Mouse (Mus musculus): Measurements from ENCODE around the gene Znrd1as. TPM values are rescaled to one million over a fixed set of nuclear protein-coding genes. Genes with fewer than 3 reads are reported as not detected.

The Znrd1as gene
- total and polyA plus RNA-seq, 3 experiments, result 1.8 to 2.8 TPM; not detected in 1

DNA sequence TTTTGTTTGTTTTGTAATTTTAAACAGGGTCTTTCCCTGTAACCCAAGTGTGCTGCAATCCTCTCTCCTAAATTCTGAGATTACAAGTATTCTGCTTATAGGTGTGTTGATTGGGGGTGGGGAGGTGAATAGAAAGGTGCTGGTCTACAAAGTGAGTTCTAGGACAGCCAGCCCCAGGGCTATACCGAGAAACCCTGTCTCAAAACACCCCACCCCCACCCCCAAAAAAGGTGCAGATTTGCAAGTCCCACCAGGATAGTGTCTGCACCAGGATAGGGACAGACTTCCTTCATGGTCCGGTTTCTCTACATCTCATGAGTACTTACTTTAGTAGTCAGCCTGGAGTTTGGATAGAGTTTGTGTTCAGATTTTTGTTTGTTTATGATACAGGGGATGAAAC is 40.1 kb downstream of the Znrd1as start:
- Histone ChIP-seq H3K4me3 (ENCODE audit: control insufficient read depth in 1 of 2, insufficient read depth in 1 of 2, low read depth in 2 of 2, low read length in 2 of 2) (no peak overlapping the region), H3K9me3 (replicated peaks; ENCODE audit: insufficient read depth, low read length) (no peaks in the 10 kb centered on the region), H3K9ac (ENCODE audit: control insufficient read depth, low read depth, low read length, poor library complexity, severe bottlenecking) (no peak overlapping the region), H3K79me2 (ENCODE audit: control insufficient read depth, insufficient read depth, low read length, poor library complexity) (no peaks in the 10 kb centered on the region), H3K27ac (ENCODE audit: control insufficient read depth, low read depth, low read length) (no peak overlapping the region), H3K27me3 (ENCODE audit: control insufficient read depth in 1 of 2, insufficient read depth in 2 of 2, low read length in 2 of 2) (no peaks in the 10 kb centered on the region), H3K36me3 (ENCODE audit: control insufficient read depth in 1 of 2, insufficient read depth in 2 of 2, low read length in 2 of 2) (no peaks in the 10 kb centered on the region; a peak in 1 of 4 replicates), H3K4me1 (ENCODE audit: control insufficient read depth in 1 of 2, insufficient read depth in 2 of 2, low read length in 2 of 2) (0 out of 4 replicates have a peak, but pooled peaks cover 0 to 2% of the 10 kb centered on the region in 2 experiments)
- TF ChIP-seq NELFE (IDR thresholded peaks at IDR 0.05; ENCODE audit: low read depth, low read length) (no peak), RCOR1 (IDR thresholded peaks at IDR 0.05; ENCODE audit: low read depth, low read length) (no peak), TCF12 (IDR thresholded peaks at IDR 0.05; ENCODE audit: low read depth, low read length) (no peak), SMC3 (IDR thresholded peaks at IDR 0.05; ENCODE audit: low read depth, low read length) (no peak)
- no peak for DNase-seq (ENCODE audit: low read depth, low spot score)

- no peaks in the 10 kb centered on the region for H3K79me2 ChIP-seq (ENCODE audit: control insufficient read depth, insufficient read depth, low read length, poor library complexity)
- no peak for DNase-seq (ENCODE audit: low read depth, low spot score)
- H3K27me3 ChIP-seq (ENCODE audit: control insufficient read depth in 1 of 2, insufficient read depth in 2 of 2, low read length in 2 of 2), result peaks cover 0 to 2% of the 10 kb centered on the region in 2 experiments; a peak in 2 of 4 replicates
- no peak within 1 kb of the TSS for H3K27ac ChIP-seq (ENCODE audit: control insufficient read depth, low read depth, low read length)
- H3K9me3 ChIP-seq (replicated peaks; ENCODE audit: insufficient read depth, low read length), result no peaks in the 10 kb centered on the region
- no peak within 1 kb of the TSS for H3K9ac ChIP-seq (ENCODE audit: control insufficient read depth, low read depth, low read length, poor library complexity, severe bottlenecking)
- H3K36me3 ChIP-seq (ENCODE audit: control insufficient read depth in 1 of 2, insufficient read depth in 2 of 2, low read length in 2 of 2), result no peaks in the 10 kb centered on the region
- no peak within 1 kb of the TSS for H3K4me3 ChIP-seq (ENCODE audit: control insufficient read depth in 1 of 2, insufficient read depth in 1 of 2, low read depth in 2 of 2, low read length in 2 of 2)
- no peak for TF ChIP-seq ELF1 (IDR thresholded peaks at IDR 0.05; ENCODE audit: low read depth, low read length)
- TF ChIP-seq MYB (IDR thresholded peaks at IDR 0.05; ENCODE audit: low read depth, low read length), result no peak
- no peak for TF ChIP-seq GATA1 (IDR thresholded peaks at IDR 0.05; ENCODE audit: low read depth, low read length)
- TF ChIP-seq SIN3A (IDR thresholded peaks at IDR 0.05; ENCODE audit: low read length), result no peak
- no peak for TF ChIP-seq MYC (IDR thresholded peaks at IDR 0.05; ENCODE audit: low read depth, low read length)
- no peak for TF ChIP-seq POLR2A (IDR thresholded peaks at IDR 0.05; ENCODE audit: control insufficient read depth in 1 of 2, insufficient read depth in 1 of 2, low read depth in 1 of 2, low read length in 2 of 2, poor library complexity in 1 of 2)
- no peak for TF ChIP-seq TAL1 (IDR thresholded peaks at IDR 0.05; ENCODE audit: low read length)
- no peak for TF ChIP-seq TCF12 (IDR thresholded peaks at IDR 0.05; ENCODE audit: low read depth, low read length)
- TF ChIP-seq UBTF (IDR thresholded peaks at IDR 0.05; ENCODE audit: borderline replicate concordance, insufficient read depth, low read depth, low read length), result no peak
- no peak for TF ChIP-seq TBP (IDR thresholded peaks at IDR 0.05; ENCODE audit: low read depth, low read length)
- no peak for TF ChIP-seq ETS1 (IDR thresholded peaks at IDR 0.05; ENCODE audit: low read depth, low read length)
- TF ChIP-seq POLR2AphosphoS2 (IDR thresholded peaks at IDR 0.05; ENCODE audit: low read length), result no peak
- TF ChIP-seq ZKSCAN1 (IDR thresholded peaks at IDR 0.05; ENCODE audit: low read depth, low read length), result no peak
- TF ChIP-seq BHLHE40 (IDR thresholded peaks at IDR 0.05; ENCODE audit: borderline replicate concordance, low read depth, low read length), result no peak
- no peak for TF ChIP-seq MAFK (IDR thresholded peaks at IDR 0.05; ENCODE audit: borderline replicate concordance, low read depth, low read length)
- no peak for TF ChIP-seq MAX (IDR thresholded peaks at IDR 0.05; ENCODE audit: low read length)
- no peaks in the 10 kb centered on the region for H3K4me1 ChIP-seq (ENCODE audit: control insufficient read depth in 1 of 2, insufficient read depth in 2 of 2, low read length in 2 of 2)
Observed at GRCm38 (mm10) chr17:37000863-37001262, 42.5 kb downstream of the Znrd1as start, which contains the start of gene Zfp57. Zfp57 (plus strand) TSS chr17:37001163.

Data from MEL (cell line).